Mouse (Mus musculus): ENCODE results near the gene Pard3.
"Not testable (repeated sequence)": the region's sequence is repeated elsewhere in the genome, so short reads cannot be mapped to it uniquely, and the experiment has no call there.

Gene Pard3

GRCm38 (mm10) chr8:127134327-127134726 is 70.6 kb downstream of the Pard3 start:
- DNase-seq (ENCODE audit: extremely low read depth, insufficient read length, low spot score), result no peak

GRCm38 (mm10) chr8:127136201-127136600 is 72.5 kb downstream of the Pard3 start:
- no peak for DNase-seq (ENCODE audit: extremely low read depth, insufficient read length, low spot score)

GRCm38 (mm10) chr8:127136781-127137180 is 73.1 kb downstream of the Pard3 start:
- DNase-seq (ENCODE audit: extremely low read depth, insufficient read length, low spot score), result no peak

GRCm38 (mm10) chr8:127139154-127139553 is 75.5 kb downstream of the Pard3 start:
- peak; percentile 25 for DNase-seq (ENCODE audit: extremely low read depth, insufficient read length, low spot score)

GRCm38 (mm10) chr8:127140945-127141344 is 77.3 kb downstream of the Pard3 start:
- no peak for DNase-seq (ENCODE audit: extremely low read depth, insufficient read length, low spot score)

GRCm38 (mm10) chr8:127143641-127144040 is 79.9 kb downstream of the Pard3 start:
- DNase-seq (ENCODE audit: extremely low read depth, insufficient read length, low spot score), result peak; percentile 34

- DNase-seq (ENCODE audit: extremely low read depth, insufficient read length, low spot score), result no peak
Measured at GRCm38 (mm10) chr8:127144562-127144961, 80.9 kb downstream of the Pard3 start.

GRCm38 (mm10) chr8:127145135-127145534 is 81.4 kb downstream of the Pard3 start:
- no peak for DNase-seq (ENCODE audit: extremely low read depth, insufficient read length, low spot score)

GRCm38 (mm10) chr8:127146055-127146454 is 82.4 kb downstream of the Pard3 start:
- no peak for DNase-seq (ENCODE audit: extremely low read depth, insufficient read length, low spot score)

GRCm38 (mm10) chr8:127148821-127149220 is 85.1 kb downstream of the Pard3 start:
- DNase-seq (ENCODE audit: extremely low read depth, insufficient read length, low spot score), result no peak

- DNase-seq (ENCODE audit: extremely low read depth, insufficient read length, low spot score), result no peak
Measured at GRCm38 (mm10) chr8:127150645-127151044, 87.0 kb downstream of the Pard3 start.

GRCm38 (mm10) chr8:127151706-127152105 is 88.0 kb downstream of the Pard3 start:
- DNase-seq (ENCODE audit: extremely low read depth, insufficient read length, low spot score), result no peak

GRCm38 (mm10) chr8:127157087-127157486 is 93.4 kb downstream of the Pard3 start:
- DNase-seq (ENCODE audit: extremely low read depth, insufficient read length, low spot score), result no peak

GRCm38 (mm10) chr8:127159421-127159966 is 95.8 kb downstream of the Pard3 start:
- DNase-seq (ENCODE audit: extremely low read depth, insufficient read length, low spot score), result no peak

- no peak for DNase-seq (ENCODE audit: extremely low read depth, insufficient read length, low spot score)
Measured at GRCm38 (mm10) chr8:127161854-127162253, 98.2 kb downstream of the Pard3 start.

- DNase-seq (ENCODE audit: extremely low read depth, insufficient read length, low spot score), result no peak
Measured at GRCm38 (mm10) chr8:127162821-127163220, 99.1 kb downstream of the Pard3 start.

- DNase-seq (ENCODE audit: extremely low read depth, insufficient read length, low spot score), result no peak
Measured at GRCm38 (mm10) chr8:127164326-127165280, 100.9 kb downstream of the Pard3 start.

GRCm38 (mm10) chr8:127168496-127168895 is 104.8 kb downstream of the Pard3 start:
- DNase-seq (ENCODE audit: extremely low read depth, insufficient read length, low spot score), result no peak

- no peak for DNase-seq (ENCODE audit: extremely low read depth, insufficient read length, low spot score)
Measured at GRCm38 (mm10) chr8:127169361-127169760, 105.7 kb downstream of the Pard3 start.

- DNase-seq (ENCODE audit: extremely low read depth, insufficient read length, low spot score), result not testable (repeated sequence)
Measured at GRCm38 (mm10) chr8:127170372-127170771, 106.7 kb downstream of the Pard3 start.

- DNase-seq (ENCODE audit: extremely low read depth, insufficient read length, low spot score), result no peak
Measured at GRCm38 (mm10) chr8:127170930-127171329, 107.2 kb downstream of the Pard3 start.

- DNase-seq (ENCODE audit: extremely low read depth, insufficient read length, low spot score), result no peak
Measured at GRCm38 (mm10) chr8:127173483-127173882, 109.8 kb downstream of the Pard3 start.

Measured in 3134 (cell line).